Mouse (Mus musculus) intestine, postnatal 0 days (tissue): Measurements from ENCODE around the gene Pax2. TPM values are rescaled to one million over a fixed set of nuclear protein-coding genes. Genes with fewer than 3 reads are reported as not detected.

ENCODE experiments used
- ATAC-seq: fragments of 200-750 bp; cut with Nextera tagmentation; 2 replicates; pipeline ENCODE4 v1.8.0; 2017; ENCODE audit warnings: mild to moderate bottlenecking, moderate TSS enrichment, moderate library complexity
- H3K27ac ChIP-seq: fragments of 300-500 bp; sonication (generic); 2 replicates; pipeline ENCODE4 v1.5.1; 2014; ENCODE audit warnings: mild to moderate bottlenecking, low read depth, low read length, moderate library complexity
- H3K27me3 ChIP-seq: fragments of 300-500 bp; sonication (generic); replicated peaks from 2 replicates; pipeline ENCODE4 v1.6.1; 2014; ENCODE audit warnings: low read length, mixed read lengths; ENCODE audit not compliant: control insufficient read depth, insufficient read depth
- H3K36me3 ChIP-seq: fragments of 300-500 bp; sonication (generic); 2 replicates; pipeline ENCODE4 v1.6.1; 2014; ENCODE audit warnings: mild to moderate bottlenecking, moderate library complexity; ENCODE audit not compliant: control insufficient read depth, insufficient read depth
- H3K4me1 ChIP-seq: fragments of 300-500 bp; sonication (generic); replicated peaks from 2 replicates; pipeline ENCODE4 v1.6.1; 2014; ENCODE audit warnings: antibody characterized with exemption, low read length, mixed read lengths; ENCODE audit not compliant: control insufficient read depth, insufficient read depth
- H3K4me2 ChIP-seq: fragments of 300-500 bp; sonication (generic); replicated peaks from 2 replicates; pipeline ENCODE4 v1.6.1; 2014; ENCODE audit warnings: low read depth, mild to moderate bottlenecking, moderate library complexity
- H3K4me3 ChIP-seq: fragments of 300-500 bp; sonication (generic); 2 replicates; pipeline ENCODE4 v1.5.1; 2014; ENCODE audit warnings: low read depth, low read length
- H3K9ac ChIP-seq: fragments of 300-500 bp; sonication (generic); 2 replicates; pipeline ENCODE4 v1.6.1; 2014; ENCODE audit warnings: mild to moderate bottlenecking, low read depth, low read length
- H3K9me3 ChIP-seq: fragments of 300-500 bp; sonication (generic); 2 replicates; pipeline ENCODE4 v1.6.1; 2016; ENCODE audit warnings: mixed run types; ENCODE audit not compliant: control insufficient read depth
- CTCF ChIP-seq: sonication (generic); IDR thresholded peaks from 2 replicates; pipeline ENCODE4 v1.5.1; 2016; ENCODE audit warnings: low read depth, mild to moderate bottlenecking, control low read depth, antibody characterized with exemption, moderate library complexity
- WGBS: fragments of 180-500 bp; shearing (Covaris S2); extraction: QIAGEN DNeasy Blood & Tissue Kit; methylation state at CpG from one replicate; pipeline ENCODE4 v1.1.7; 2014; 5-methylcytosine and 5-hydroxymethylcytosine counted together
- polyA plus RNA-seq: library from polyadenylated mRNA; unstranded; fragments of >200 nt; fragmentation: Nextera tagmentation; extraction: Ambion mirVana; gene quantifications from 2 replicates; pipeline ENCODE4 v1.2.1, GENCODE M21; 2015

Pax2 gene
- polyA plus RNA-seq, 1 experiment from 2014 or later: not detected

DNA sequence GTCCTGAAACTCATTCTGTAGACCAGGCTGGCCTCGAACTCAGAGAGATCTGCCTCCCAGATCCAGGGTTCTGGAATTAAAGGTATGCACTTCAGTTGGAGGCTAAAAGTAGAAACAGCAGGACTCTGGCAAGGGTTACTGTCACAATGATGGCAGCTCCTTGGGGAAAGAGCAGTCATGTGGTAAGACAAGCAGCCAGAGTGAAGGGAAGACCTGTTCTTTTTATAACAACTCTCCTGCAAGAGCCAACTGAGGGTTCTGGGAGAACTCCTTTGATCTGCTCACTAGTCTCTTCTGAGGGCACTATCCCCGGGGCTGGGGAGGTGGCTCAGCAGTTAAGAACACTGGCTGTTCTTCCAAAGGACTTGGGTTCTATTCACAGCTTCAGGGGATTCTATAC is 112.9 kb downstream of the Pax2 start:
- Histone ChIP-seq H3K27me3 (peaks cover 3% of the 10 kb centered on the region; the same call in 1 of the 2 replicates), H3K4me2 (no peak overlapping the region), H3K4me1 (no peaks in the 10 kb centered on the region), H3K9me3 (no peaks in the 10 kb centered on the region), H3K4me3 (no peak overlapping the region), H3K9ac (no peak overlapping the region), H3K27ac (no peak overlapping the region), H3K36me3 (no peaks in the 10 kb centered on the region)
- TF ChIP-seq CTCF: no peak
- no peak for ATAC-seq
- WGBS: 47% methylated on average over 2 of the region's 2 CpGs

DNA sequence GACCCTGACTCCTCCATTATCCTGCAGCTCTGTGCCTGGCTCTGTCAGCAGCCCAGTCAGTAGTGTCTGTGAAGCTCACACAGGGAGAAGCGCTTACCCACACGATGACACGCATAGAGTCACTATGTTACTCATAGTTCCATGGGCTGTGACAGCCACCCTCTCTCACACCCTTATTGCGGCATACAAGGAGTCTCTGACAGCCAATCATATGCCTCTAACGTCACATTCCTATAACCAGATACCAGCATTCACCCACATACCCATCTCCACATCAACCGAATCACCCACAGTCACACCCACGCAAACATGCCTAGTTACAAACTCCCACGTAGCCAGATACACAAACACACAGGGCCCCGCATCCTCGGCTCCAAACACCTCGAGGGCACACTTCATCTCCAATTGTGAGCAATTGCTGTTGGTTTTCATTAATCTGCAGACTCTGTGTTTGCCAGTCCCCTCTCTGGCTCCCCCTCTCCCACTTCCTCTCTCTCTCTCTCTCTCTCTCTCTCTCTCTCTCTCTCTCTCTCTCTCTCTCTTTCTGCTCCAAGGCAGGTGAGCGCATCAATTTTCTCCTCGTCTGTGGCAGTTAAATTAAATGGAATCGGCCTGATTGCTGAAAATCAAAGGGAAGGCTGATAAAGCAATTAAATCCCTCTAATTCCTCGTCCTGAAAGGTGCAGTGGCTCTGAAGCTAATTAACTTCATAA is 118.5 kb downstream of the Pax2 start:
- no peaks in the 10 kb centered on the region for H3K4me1 ChIP-seq
- no peak for ATAC-seq
- H3K4me2 ChIP-seq: no peak overlapping the region
- no peaks in the 10 kb centered on the region for H3K9me3 ChIP-seq
- no peak overlapping the region for H3K4me3 ChIP-seq
- WGBS: 65% methylated on average over 15 of the region's 15 CpGs
- no peak overlapping the region for H3K27ac ChIP-seq
- H3K9ac ChIP-seq: no peak overlapping the region
- TF ChIP-seq CTCF: no peak
- H3K27me3 ChIP-seq: peaks cover 8% of the 10 kb centered on the region; the same call in 1 of the 2 replicates
- H3K36me3 ChIP-seq: no peaks in the 10 kb centered on the region

DNA sequence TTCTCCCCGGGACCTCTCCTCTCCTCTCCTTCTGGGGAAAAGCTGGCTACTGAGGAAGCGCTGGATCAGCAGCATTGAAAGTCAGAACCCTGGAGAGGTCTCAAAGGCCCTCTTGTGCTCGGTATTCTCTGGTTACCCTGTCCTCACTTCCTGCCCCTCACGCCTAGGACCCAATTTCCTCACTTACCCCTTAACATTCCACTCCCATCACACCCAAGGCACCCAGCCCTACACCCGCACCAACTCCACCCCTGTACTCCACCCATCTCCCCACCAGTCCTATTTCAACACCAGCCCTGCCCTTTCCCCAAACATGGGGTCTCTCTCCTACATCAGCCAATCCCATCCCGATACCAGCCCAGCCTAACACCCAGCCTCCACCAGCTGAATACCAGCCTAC is 119.1 kb downstream of the Pax2 start:
- Histone ChIP-seq H3K27me3 (peaks cover 8% of the 10 kb centered on the region; the same call in 1 of the 2 replicates), H3K4me2 (no peak overlapping the region), H3K4me1 (no peaks in the 10 kb centered on the region), H3K27ac (no peak overlapping the region), H3K4me3 (no peak overlapping the region), H3K9ac (no peak overlapping the region), H3K36me3 (no peaks in the 10 kb centered on the region), H3K9me3 (no peaks in the 10 kb centered on the region)
- WGBS: 26% methylated on average over 6 of the region's 6 CpGs
- TF ChIP-seq CTCF: no peak
- ATAC-seq: no peak

DNA sequence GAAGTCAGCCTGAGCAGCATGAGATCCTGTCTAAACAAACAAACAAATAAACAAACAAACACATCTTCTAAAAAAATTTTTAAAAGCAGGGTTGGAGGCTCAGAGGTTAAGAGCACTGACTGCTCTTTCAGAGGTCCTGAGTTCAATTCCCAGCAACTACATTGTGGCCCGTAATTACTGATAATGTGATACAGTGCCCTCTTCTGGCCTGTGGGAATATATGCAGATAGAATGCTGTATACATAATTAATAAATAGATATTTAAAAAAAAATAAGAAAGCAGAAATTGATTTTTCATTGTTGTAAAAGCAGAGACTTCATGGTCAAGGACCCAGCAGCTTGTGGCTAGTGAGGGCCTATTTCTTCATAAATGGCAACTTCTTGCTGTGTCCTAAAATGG is 119.9 kb downstream of the Pax2 start:
- 74% methylated on average over 1 of the region's 1 CpGs for WGBS
- H3K4me1 ChIP-seq: no peaks in the 10 kb centered on the region
- H3K27me3 ChIP-seq: peaks cover 7% of the 10 kb centered on the region; the same call in 1 of the 2 replicates
- H3K4me3 ChIP-seq: no peak overlapping the region
- H3K27ac ChIP-seq: no peak overlapping the region
- ATAC-seq: no peak
- H3K36me3 ChIP-seq: no peaks in the 10 kb centered on the region
- no peak overlapping the region for H3K4me2 ChIP-seq
- no peaks in the 10 kb centered on the region for H3K9me3 ChIP-seq
- no peak overlapping the region for H3K9ac ChIP-seq
- peak; percentile 23; the same call in 1 of the 2 replicates for TF ChIP-seq CTCF

DNA sequence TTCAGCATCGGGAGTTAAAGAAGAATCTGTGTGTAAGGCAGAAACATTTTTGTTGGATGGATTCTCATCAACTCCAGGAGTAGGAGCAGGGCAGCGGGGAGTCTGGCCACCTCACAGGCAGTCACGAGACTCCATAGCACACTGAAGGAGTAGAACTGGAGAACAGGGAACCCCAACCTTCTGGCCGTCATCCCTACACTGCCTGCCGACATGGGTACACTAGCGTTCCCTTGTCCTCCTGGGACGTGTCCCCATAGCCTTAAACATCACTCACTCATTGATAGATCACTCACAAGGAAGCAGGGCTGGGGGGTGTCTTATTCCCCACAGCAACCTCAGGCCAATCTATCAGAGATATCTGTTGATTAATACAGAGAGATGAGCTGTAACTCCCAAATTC is 120.7 kb downstream of the Pax2 start:
- H3K9ac ChIP-seq: no peak overlapping the region
- WGBS: 92% methylated on average over 7 of the region's 7 CpGs
- no peak for ATAC-seq

DNA sequence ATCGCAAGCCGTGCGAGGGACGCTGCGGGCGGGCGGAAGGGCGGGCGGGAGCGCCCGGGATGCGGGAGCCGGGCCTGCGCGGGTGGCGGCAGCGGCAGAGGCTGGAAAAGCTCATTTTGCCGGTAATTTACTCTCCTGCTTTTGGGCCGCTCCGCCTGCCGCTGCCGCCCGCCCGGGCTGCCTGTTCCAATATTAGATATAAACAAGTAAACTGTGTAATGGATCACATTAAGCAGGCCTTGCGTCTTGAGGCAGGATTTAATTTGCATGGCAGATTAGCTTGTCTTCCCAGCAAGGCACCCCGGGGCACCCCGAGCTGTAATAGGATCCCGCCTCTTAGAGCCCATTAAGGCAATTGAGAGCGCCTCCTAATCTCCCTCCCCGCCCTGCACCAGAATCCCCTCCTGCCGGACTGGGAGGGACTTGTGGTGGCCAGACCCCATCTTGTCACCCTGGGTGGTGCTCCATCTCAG is 126.7 kb downstream of the Pax2 start:
- peak overlapping the region; percentile 26 for H3K4me3 ChIP-seq
- no peaks in the 10 kb centered on the region for H3K36me3 ChIP-seq
- WGBS: 2% methylated on average over 30 of the region's 31 CpGs
- H3K9ac ChIP-seq: peak overlapping the region; percentile 8; the same call in 1 of the 2 replicates
- H3K4me1 ChIP-seq: no peaks in the 10 kb centered on the region
- no peak overlapping the region for H3K27ac ChIP-seq
- H3K9me3 ChIP-seq: no peaks in the 10 kb centered on the region
- peaks cover 46% of the 10 kb centered on the region for H3K27me3 ChIP-seq
- TF ChIP-seq CTCF: no peak
- no peak for ATAC-seq
- peak overlapping the region; percentile 51 for H3K4me2 ChIP-seq

More for the DNA sequence above, 120.7 kb downstream of the Pax2 start:
- Histone ChIP-seq H3K36me3 (no peaks in the 10 kb centered on the region), H3K27me3 (peaks cover 15% of the 10 kb centered on the region; the same call in 1 of the 2 replicates), H3K9me3 (no peaks in the 10 kb centered on the region), H3K4me1 (no peaks in the 10 kb centered on the region), H3K4me2 (no peak overlapping the region), H3K4me3 (no peak overlapping the region), H3K27ac (no peak overlapping the region)
- TF ChIP-seq CTCF: no peak
